Mouse (Mus musculus): ENCODE results near the gene Upb1. TPM values are rescaled to one million over a fixed set of nuclear protein-coding genes. Genes with fewer than 3 reads are reported as not detected.
"Not testable (repeated sequence)": the region's sequence is repeated elsewhere in the genome, so short reads cannot be mapped to it uniquely, and the experiment has no call there.

Gene Upb1
- total RNA-seq, 2 experiments from 2014 or later: 0.17 TPM; not detected in 1

DNA sequence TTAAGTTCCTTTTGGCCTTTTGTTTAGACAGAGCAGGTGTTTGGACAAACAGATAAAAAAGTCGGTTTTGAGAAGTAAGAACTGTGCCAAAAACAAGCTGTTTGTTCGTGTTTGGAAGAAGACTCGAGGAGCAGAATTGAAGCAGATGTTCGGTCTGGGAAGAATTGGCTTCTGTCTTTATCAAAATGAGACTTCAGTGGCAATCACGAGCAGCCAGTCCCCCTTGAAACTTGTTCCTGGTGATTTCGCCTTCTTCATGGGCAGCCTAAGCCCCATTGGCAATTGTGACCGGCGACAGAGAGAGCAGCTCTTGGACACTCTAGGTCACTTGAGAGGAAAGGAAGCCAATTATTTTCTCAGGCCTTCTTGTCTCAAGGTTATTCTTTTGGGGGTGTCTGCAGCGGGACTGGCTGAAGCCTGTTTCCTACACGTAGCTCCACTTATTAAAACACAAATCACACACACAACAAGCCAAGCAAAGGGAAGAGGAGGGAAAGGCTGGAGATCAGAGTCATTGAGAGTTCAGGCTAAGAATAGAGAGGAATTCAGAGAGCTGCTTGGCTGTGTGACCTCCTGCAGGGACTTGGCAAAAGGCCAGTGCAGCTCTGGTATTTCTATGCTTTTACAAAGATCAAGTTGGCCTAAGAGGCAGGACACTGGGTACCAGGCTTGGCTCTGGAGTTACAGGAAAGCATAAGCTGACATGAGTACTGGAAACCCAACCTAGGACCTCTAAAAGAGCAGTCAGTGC is 50.3 kb downstream of the Upb1 start:
- peak; percentile 66 for DNase-seq (ENCODE audit: low spot score)

- not testable (repeated sequence) for DNase-seq (ENCODE audit: low spot score)
Measured at GRCm38 (mm10) chr10:75456061-75456831, 55.3 kb downstream of the Upb1 start.

GRCm38 (mm10) chr10:75457852-75458251 is 56.9 kb downstream of the Upb1 start:
- no peak for DNase-seq (ENCODE audit: low spot score)

GRCm38 (mm10) chr10:75458329-75458728 is 57.4 kb downstream of the Upb1 start:
- DNase-seq (ENCODE audit: low spot score): no peak

DNA sequence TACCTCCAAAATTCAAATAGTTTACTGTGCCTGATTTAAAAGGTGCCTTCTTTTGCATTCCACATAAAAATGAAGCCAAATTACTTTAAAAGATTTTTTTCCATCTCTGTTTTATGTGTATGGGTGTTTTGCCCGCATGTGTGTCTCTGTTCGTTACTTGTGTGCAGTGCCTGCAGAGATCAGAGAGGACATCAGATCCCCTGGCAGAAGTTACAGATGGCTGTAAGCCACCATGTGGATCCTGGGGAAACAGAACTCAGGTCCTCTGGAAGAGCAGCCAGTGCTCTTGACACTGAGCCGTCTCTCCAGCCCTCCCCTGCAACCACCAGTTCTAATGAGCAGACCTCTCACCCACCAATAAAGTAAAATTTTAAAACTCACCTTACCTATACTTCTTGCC is 61.8 kb downstream of the Upb1 start:
- peak; percentile 35 for DNase-seq (ENCODE audit: low spot score)

- peak; percentile 67 for DNase-seq (ENCODE audit: low spot score)
Measured at GRCm38 (mm10) chr10:75465781-75466550, 65.1 kb downstream of the Upb1 start.

GRCm38 (mm10) chr10:75473411-75473810 is 72.5 kb downstream of the Upb1 start:
- no peak for DNase-seq (ENCODE audit: low spot score)

DNA sequence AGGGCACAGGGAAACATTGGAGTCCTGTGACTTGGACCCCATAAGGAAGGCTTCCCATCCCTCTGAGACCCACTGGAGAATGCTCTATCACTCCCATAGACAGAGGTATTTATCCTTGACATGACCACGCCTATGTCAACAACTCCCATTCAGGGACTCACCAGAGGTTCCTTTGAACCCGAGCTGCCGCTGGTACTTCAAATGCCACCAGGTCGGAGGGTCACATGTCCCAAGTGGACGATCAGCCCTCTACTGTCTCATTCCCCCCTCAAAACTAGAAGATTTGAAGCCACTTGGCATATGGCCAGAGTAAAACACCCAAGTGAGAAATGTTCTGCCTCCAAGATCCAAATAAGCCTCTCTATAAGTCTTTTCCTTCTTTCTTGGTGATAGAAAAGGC is 73.7 kb downstream of the Upb1 start:
- DNase-seq (ENCODE audit: low spot score): no peak

GRCm38 (mm10) chr10:75475139-75475850 is 74.4 kb downstream of the Upb1 start:
- DNase-seq (ENCODE audit: low spot score): not testable (repeated sequence)

DNA sequence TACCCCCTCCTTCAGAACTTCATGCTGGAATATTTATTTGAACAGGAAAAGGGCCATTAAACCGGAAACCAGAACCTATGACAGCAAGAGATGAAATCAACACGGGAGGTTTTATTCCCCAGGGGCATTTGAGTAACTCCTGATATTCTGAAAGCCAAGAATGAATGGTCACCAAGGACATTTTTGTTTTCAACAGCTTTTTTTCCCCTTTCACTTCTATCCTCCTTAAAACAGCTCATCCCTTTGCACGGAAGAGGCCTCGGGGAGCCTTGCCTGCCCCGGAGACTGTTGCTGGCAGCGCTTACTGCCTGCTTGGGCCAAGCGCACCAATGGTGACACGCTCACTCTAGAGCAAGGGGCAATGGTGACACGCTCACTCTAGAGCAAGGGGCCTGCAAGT is 76.1 kb downstream of the Upb1 start:
- peak; percentile 46 for DNase-seq (ENCODE audit: low spot score)

DNA sequence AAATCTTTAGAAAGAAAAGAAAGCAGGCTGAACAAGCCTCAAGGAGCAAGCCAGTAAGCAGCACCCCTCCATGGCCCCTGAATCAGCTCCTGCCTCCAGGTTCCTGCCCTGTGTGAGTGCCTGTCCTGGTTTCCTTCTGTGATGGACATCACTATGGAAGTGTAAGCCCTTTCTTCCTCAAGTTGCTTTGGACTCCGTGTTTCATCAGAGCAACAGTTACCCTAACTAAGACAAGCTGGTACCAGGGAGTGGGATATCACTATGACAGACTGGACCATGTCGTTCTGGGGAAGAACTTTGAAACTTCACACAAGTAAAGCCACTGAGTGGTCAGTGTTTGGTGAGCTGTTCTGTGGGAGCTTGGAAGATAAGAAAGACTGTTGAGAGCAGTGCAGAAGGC is 79.0 kb downstream of the Upb1 start:
- no peak for DNase-seq (ENCODE audit: low spot score)

DNA sequence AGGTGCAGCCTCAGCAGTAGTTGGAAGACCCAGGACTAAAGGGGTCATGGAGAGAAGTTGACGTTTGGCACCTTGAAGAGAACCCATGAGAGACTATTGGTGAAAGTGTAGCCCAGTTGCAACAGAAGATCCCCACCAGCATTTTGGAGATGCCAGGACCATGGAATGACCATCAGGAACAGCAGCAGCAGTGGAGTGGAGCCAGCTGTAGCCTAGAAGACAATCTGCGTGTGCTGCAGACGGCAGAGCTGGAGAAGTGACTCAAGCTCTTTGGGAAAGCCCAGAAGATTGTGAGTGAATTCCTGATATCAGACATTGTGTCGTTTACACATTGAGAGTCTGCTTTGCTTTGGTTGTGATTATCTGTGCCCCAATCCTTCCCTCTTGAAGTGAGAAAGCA is 80.8 kb downstream of the Upb1 start:
- DNase-seq (ENCODE audit: low spot score): no peak

- no peak for DNase-seq (ENCODE audit: low spot score)
Measured at GRCm38 (mm10) chr10:75482271-75482670, 81.4 kb downstream of the Upb1 start.

- no peak for DNase-seq (ENCODE audit: low spot score)
Measured at GRCm38 (mm10) chr10:75482919-75483483, 82.1 kb downstream of the Upb1 start.

- no peak for DNase-seq (ENCODE audit: low spot score)
Measured at GRCm38 (mm10) chr10:75484066-75484465, 83.2 kb downstream of the Upb1 start.

GRCm38 (mm10) chr10:75484767-75485166 is 83.9 kb downstream of the Upb1 start:
- DNase-seq (ENCODE audit: low spot score): no peak

- peak; percentile 85 for DNase-seq (ENCODE audit: low spot score)
Measured at GRCm38 (mm10) chr10:75486086-75486979, 85.4 kb downstream of the Upb1 start.

- DNase-seq (ENCODE audit: low spot score): no peak
Measured at GRCm38 (mm10) chr10:75487131-75487530, 86.2 kb downstream of the Upb1 start.

- DNase-seq (ENCODE audit: low spot score): no peak
Measured at GRCm38 (mm10) chr10:75489522-75489921, 88.6 kb downstream of the Upb1 start.

DNA sequence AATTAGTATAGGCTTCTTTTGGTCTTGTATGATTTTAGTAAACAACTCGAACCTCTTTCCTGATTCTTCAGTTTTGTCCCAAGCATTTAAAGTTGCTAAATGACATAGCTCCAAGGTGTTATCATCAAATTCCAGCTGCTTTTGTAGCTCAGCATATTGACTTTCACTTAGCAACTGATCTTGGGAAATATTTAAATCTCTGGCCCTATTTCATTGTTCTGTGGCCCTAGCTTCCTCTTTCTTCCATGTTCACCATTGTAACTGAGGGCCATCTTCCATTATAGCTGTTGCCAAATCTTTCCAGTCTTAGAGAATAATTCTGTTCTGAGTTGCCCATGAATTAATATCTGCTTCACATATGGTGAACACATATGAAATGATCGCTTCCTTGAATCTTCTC is 89.8 kb downstream of the Upb1 start:
- DNase-seq (ENCODE audit: low spot score): no peak

Data from gastrocnemius, adult 18-20 months (tissue).